Mouse (Mus musculus): ENCODE measurements around the gene Rln1. TPM values are rescaled to one million over a fixed set of nuclear protein-coding genes. Genes with fewer than 3 reads are reported as not detected.
A peak's percentile ranks its signal among the peaks of the same experiment; 100 is the strongest.

The Rln1 gene
- total RNA-seq, 1 experiment: 3.4 TPM

DNA sequence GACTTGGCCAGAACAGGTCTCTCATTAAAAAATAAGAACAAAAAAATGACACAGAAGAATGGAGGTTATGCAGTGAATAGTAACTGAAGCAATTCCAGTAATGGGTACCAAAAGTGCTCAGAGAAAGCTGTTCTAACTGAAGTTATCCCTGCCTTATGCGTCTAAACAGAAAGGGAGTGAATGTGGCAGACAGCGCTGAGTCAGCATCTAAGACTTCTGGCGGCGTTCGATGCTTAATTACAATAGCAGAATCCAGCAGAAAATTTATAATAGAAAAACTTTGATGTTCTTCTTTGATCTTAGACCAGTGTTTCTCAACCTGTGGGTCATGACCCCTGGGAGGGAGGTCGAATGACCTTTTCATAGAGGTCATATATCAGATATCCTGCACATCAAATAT, 11.2 kb upstream of the Rln1 start:
- no peaks in the 10 kb centered on the region for H3K9me3 ChIP-seq (ENCODE audit: control insufficient read depth, insufficient read depth, low read depth, low read length)
- in situ Hi-C loops (cut with MboI; ENCODE audit: low sequenced_read_pairs in 2 of 2, unreplicated experiment in 2 of 2): no loop called here
- no peak overlapping the region for H3K4me3 ChIP-seq (ENCODE audit: insufficient read depth in 1 of 2, low read depth in 1 of 2, low read length in 2 of 2, poor library complexity in 1 of 2, severe bottlenecking in 1 of 2)
- no peaks in the 10 kb centered on the region for H3K36me3 ChIP-seq (ENCODE audit: control insufficient read depth, insufficient read depth, low read length, poor library complexity, severe bottlenecking)
- peaks cover 0 to 4% of the 10 kb centered on the region in 2 experiments; a peak in 1 of 4 replicates for H3K4me1 ChIP-seq (ENCODE audit: control insufficient read depth in 2 of 2, insufficient read depth in 2 of 2, low read length in 2 of 2, poor library complexity in 1 of 2)
- no peak overlapping the region for H3K27ac ChIP-seq (ENCODE audit: insufficient read depth, low read depth, low read length, poor library complexity, severe bottlenecking)
- DNase-seq (ENCODE audit: low read depth, low spot score): no peak
- no peak overlapping the region for H3K9ac ChIP-seq (ENCODE audit: insufficient read depth, low read depth, low read length, poor library complexity, severe bottlenecking)
- TF ChIP-seq CHD2 (IDR thresholded peaks at IDR 0.05; ENCODE audit: low read depth, low read length) (no peak), MAFK (IDR thresholded peaks at IDR 0.05; ENCODE audit: insufficient read depth, low read depth, low read length) (peak; percentile 87)

DNA sequence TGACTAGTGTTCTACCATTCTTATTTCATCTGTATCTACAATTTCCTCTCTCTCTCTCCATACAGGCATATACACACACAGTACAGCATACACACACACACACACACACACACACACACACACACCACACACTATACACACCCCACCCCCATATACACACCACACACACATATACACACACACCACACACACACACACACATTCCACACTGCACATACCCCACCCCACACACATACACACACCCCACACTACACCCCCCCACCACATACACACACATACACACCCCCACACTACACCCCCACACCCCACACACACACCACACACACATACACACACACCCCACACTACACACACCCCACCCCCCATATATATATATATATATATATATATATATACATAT, 10.4 kb upstream of the Rln1 start:
- no peak overlapping the region for H3K27ac ChIP-seq (ENCODE audit: insufficient read depth, low read depth, low read length, poor library complexity, severe bottlenecking)
- in situ Hi-C loops (cut with MboI; ENCODE audit: low sequenced_read_pairs in 2 of 2, unreplicated experiment in 2 of 2): no loop called here
- no peak overlapping the region for H3K4me3 ChIP-seq (ENCODE audit: insufficient read depth in 1 of 2, low read depth in 1 of 2, low read length in 2 of 2, poor library complexity in 1 of 2, severe bottlenecking in 1 of 2)
- H3K9me3 ChIP-seq (ENCODE audit: control insufficient read depth, insufficient read depth, low read depth, low read length): no peaks in the 10 kb centered on the region
- no peaks in the 10 kb centered on the region for H3K36me3 ChIP-seq (ENCODE audit: control insufficient read depth, insufficient read depth, low read length, poor library complexity, severe bottlenecking)
- H3K9ac ChIP-seq (ENCODE audit: insufficient read depth, low read depth, low read length, poor library complexity, severe bottlenecking): no peak overlapping the region
- TF ChIP-seq ZC3H11A (IDR thresholded peaks at IDR 0.05; ENCODE audit: borderline replicate concordance, low read depth, low read length) (no peak), MAFK (IDR thresholded peaks at IDR 0.05; ENCODE audit: insufficient read depth, low read depth, low read length) (no peak), CHD2 (IDR thresholded peaks at IDR 0.05; ENCODE audit: low read depth, low read length) (no peak), HCFC1 (IDR thresholded peaks at IDR 0.05; ENCODE audit: borderline replicate concordance, insufficient read depth, low read length) (no peak), ZNF384 (IDR thresholded peaks at IDR 0.05; ENCODE audit: low read depth, low read length) (no peak)
- no peak for DNase-seq (ENCODE audit: low read depth, low spot score)
- no peaks in the 10 kb centered on the region for H3K4me1 ChIP-seq (ENCODE audit: control insufficient read depth in 2 of 2, insufficient read depth in 2 of 2, low read length in 2 of 2, poor library complexity in 1 of 2)

DNA sequence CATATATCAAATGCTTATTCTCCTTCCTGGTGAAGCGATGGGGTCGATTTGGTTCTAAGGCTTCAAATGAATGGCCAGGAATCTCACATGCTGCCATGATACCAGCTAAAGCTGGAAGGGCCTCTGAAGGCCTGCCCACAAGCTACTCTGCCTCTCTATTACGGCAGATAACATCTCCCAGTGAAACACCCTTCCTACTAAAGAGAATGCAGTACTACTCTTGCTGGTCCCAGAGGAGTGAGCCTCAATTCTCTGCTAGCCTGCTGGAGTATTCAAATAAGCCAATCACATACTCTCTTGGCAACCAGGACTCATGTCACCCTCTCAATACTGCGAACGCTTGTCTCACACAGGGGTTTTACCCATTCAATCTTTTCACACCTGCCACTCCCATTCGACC, 7.8 kb upstream of the Rln1 start:
- no peaks in the 10 kb centered on the region for H3K9me3 ChIP-seq (ENCODE audit: control insufficient read depth, insufficient read depth, low read depth, low read length)
- no peak overlapping the region for H3K27ac ChIP-seq (ENCODE audit: insufficient read depth, low read depth, low read length, poor library complexity, severe bottlenecking)
- DNase-seq (ENCODE audit: low read depth, low spot score): no peak
- H3K9ac ChIP-seq (ENCODE audit: insufficient read depth, low read depth, low read length, poor library complexity, severe bottlenecking): no peak overlapping the region
- in situ Hi-C loops (cut with MboI; ENCODE audit: low sequenced_read_pairs in 2 of 2, unreplicated experiment in 2 of 2): no loop called here
- no peak overlapping the region for H3K4me3 ChIP-seq (ENCODE audit: insufficient read depth in 1 of 2, low read depth in 1 of 2, low read length in 2 of 2, poor library complexity in 1 of 2, severe bottlenecking in 1 of 2)
- TF ChIP-seq ZNF384 (IDR thresholded peaks at IDR 0.05; ENCODE audit: low read depth, low read length) (no peak), HCFC1 (IDR thresholded peaks at IDR 0.05; ENCODE audit: borderline replicate concordance, insufficient read depth, low read length) (no peak), ZC3H11A (IDR thresholded peaks at IDR 0.05; ENCODE audit: borderline replicate concordance, low read depth, low read length) (no peak), MAFK (IDR thresholded peaks at IDR 0.05; ENCODE audit: insufficient read depth, low read depth, low read length) (no peak), CHD2 (IDR thresholded peaks at IDR 0.05; ENCODE audit: low read depth, low read length) (no peak)
- H3K36me3 ChIP-seq (ENCODE audit: control insufficient read depth, insufficient read depth, low read length, poor library complexity, severe bottlenecking): no peaks in the 10 kb centered on the region
- no peaks in the 10 kb centered on the region for H3K4me1 ChIP-seq (ENCODE audit: control insufficient read depth in 2 of 2, insufficient read depth in 2 of 2, low read length in 2 of 2, poor library complexity in 1 of 2)

DNA sequence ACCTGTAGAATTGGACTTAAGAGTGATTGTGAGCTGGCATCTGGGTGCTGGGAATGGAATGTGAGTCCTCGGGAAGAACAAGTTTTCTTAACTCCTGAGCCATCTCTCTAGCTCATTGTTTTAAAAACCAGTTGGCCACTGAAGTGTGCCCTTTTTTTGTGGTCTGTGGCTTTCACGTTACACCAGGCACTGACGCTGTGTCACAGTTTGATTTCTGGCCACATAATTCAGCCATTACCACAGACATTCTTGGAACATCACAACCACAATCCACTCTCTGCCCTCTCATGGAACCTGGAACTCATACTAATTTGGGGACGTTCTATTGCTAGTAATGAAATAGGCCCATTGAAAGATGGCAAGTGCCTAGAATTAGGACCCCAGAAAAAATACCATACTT, 6.6 kb upstream of the Rln1 start:
- Histone ChIP-seq H3K9ac (ENCODE audit: insufficient read depth, low read depth, low read length, poor library complexity, severe bottlenecking) (no peak overlapping the region), H3K27ac (ENCODE audit: insufficient read depth, low read depth, low read length, poor library complexity, severe bottlenecking) (no peak overlapping the region), H3K36me3 (ENCODE audit: control insufficient read depth, insufficient read depth, low read length, poor library complexity, severe bottlenecking) (no peaks in the 10 kb centered on the region), H3K4me3 (ENCODE audit: insufficient read depth in 1 of 2, low read depth in 1 of 2, low read length in 2 of 2, poor library complexity in 1 of 2, severe bottlenecking in 1 of 2) (no peak overlapping the region), H3K4me1 (ENCODE audit: control insufficient read depth in 2 of 2, insufficient read depth in 2 of 2, low read length in 2 of 2, poor library complexity in 1 of 2) (no peaks in the 10 kb centered on the region), H3K9me3 (ENCODE audit: control insufficient read depth, insufficient read depth, low read depth, low read length) (no peaks in the 10 kb centered on the region)
- TF ChIP-seq MAFK (IDR thresholded peaks at IDR 0.05; ENCODE audit: insufficient read depth, low read depth, low read length) (no peak), CHD2 (IDR thresholded peaks at IDR 0.05; ENCODE audit: low read depth, low read length) (no peak), ZNF384 (IDR thresholded peaks at IDR 0.05; ENCODE audit: low read depth, low read length) (no peak), ZC3H11A (IDR thresholded peaks at IDR 0.05; ENCODE audit: borderline replicate concordance, low read depth, low read length) (no peak), HCFC1 (IDR thresholded peaks at IDR 0.05; ENCODE audit: borderline replicate concordance, insufficient read depth, low read length) (no peak)
- in situ Hi-C loops (cut with MboI; ENCODE audit: low sequenced_read_pairs in 2 of 2, unreplicated experiment in 2 of 2): no loop called here
- no peak for DNase-seq (ENCODE audit: low read depth, low spot score)

DNA sequence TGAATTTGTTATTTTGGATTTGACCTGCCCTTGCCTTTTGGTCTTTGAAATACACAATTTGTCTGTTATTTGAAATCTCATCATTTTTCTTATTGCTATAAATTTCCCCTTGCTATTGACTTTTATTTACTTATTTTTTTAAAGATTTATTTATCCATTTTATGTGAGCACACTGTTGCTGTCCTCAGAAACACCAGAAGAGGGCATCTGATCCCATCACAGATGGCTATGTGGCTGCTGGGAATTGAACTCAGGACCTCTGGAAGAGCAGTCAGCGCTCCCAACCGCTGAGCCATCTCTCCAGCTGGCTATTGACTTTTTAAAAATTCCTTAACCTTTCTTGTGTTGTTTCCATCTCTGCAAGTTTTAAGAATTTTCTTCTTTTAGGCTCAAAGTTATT, 2.2 kb upstream of the Rln1 start:
- H3K4me3 ChIP-seq (ENCODE audit: insufficient read depth in 1 of 2, low read depth in 1 of 2, low read length in 2 of 2, poor library complexity in 1 of 2, severe bottlenecking in 1 of 2): no peak overlapping the region
- in situ Hi-C loops (cut with MboI; ENCODE audit: low sequenced_read_pairs in 2 of 2, unreplicated experiment in 2 of 2): no loop called here

More for the DNA sequence above, 2.2 kb upstream of the Rln1 start:
- no peaks in the 10 kb centered on the region for H3K36me3 ChIP-seq (ENCODE audit: control insufficient read depth, insufficient read depth, low read length, poor library complexity, severe bottlenecking)
- H3K9ac ChIP-seq (ENCODE audit: insufficient read depth, low read depth, low read length, poor library complexity, severe bottlenecking): no peak overlapping the region
- TF ChIP-seq MAFK (IDR thresholded peaks at IDR 0.05; ENCODE audit: insufficient read depth, low read depth, low read length) (no peak), ZC3H11A (IDR thresholded peaks at IDR 0.05; ENCODE audit: borderline replicate concordance, low read depth, low read length) (no peak), CHD2 (IDR thresholded peaks at IDR 0.05; ENCODE audit: low read depth, low read length) (no peak), HCFC1 (IDR thresholded peaks at IDR 0.05; ENCODE audit: borderline replicate concordance, insufficient read depth, low read length) (no peak), ZNF384 (IDR thresholded peaks at IDR 0.05; ENCODE audit: low read depth, low read length) (no peak)
- H3K27ac ChIP-seq (ENCODE audit: insufficient read depth, low read depth, low read length, poor library complexity, severe bottlenecking): no peak overlapping the region
- H3K9me3 ChIP-seq (ENCODE audit: control insufficient read depth, insufficient read depth, low read depth, low read length): no peaks in the 10 kb centered on the region
- DNase-seq (ENCODE audit: low read depth, low spot score): no peak
- peaks cover 0 to 2% of the 10 kb centered on the region in 2 experiments; a peak in 1 of 4 replicates for H3K4me1 ChIP-seq (ENCODE audit: control insufficient read depth in 2 of 2, insufficient read depth in 2 of 2, low read length in 2 of 2, poor library complexity in 1 of 2)

Data from ES-E14 (cell line).